Mouse (Mus musculus) spleen, adult 2 months (tissue): ENCODE data around the gene Armc8.
A peak's percentile ranks its signal among the peaks of the same experiment; 100 is the strongest.

Experiments used
- CTCF ChIP-seq: fragments of 200-500 bp; IDR thresholded peaks from 2 replicates; pipeline ENCODE4 v1.5.1; 2011; ENCODE audit warnings: mild to moderate bottlenecking, inconsistent platforms; ENCODE audit not compliant: insufficient read depth, insufficient read length, insufficient replicate concordance; ENCODE audit errors: extremely low read depth
- POLR2A ChIP-seq: fragments of 200-500 bp; IDR thresholded peaks from 2 replicates; pipeline ENCODE4 v1.6.1; 2011; ENCODE audit warnings: low read depth, low read length, inconsistent platforms

DNA sequence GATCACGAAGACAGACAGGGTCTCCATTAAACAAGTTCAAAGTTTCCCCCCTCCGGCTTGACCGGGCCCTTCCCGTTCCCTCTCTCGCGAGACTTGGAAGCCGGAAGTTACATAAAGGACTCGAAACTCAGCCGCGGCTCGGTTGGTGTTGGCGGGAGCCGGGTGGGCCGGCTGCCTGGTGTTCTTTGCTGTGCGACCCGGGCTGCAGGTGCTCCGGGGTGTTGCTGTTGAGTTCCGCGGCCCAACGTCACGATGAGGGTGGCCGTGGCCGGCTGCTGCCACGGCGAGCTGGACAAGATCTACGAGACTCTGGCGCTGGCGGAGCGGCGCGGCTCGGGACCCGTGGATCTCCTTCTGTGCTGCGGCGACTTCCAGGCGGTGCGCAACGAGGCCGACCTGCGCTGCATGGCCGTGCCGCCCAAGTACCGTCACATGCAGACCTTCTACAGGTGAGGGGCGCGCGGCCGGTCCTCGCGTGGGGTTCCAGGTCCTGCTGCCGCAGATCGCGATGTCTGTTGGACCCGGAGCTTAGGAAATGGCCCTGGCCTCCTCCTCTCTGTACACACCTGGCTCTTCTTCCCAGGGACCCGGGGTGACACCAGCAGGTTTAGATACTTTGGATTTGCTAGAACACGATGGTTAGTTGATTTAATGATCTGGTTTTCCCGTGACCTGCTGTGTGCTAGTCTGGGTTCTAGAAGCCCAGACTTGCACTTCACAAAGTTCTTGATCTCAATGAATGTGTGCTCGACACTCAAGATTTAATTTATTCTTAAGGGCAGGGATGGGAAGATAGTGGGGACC lies 7.2 kb upstream of the Armc8 start, which contains the start of gene Dbr1:
- TF ChIP-seq POLR2A (peak; percentile 73), CTCF (no peak)
